Mouse (Mus musculus): Measurements from ENCODE around the gene Btbd2. TPM values are rescaled to one million over a fixed set of nuclear protein-coding genes. Genes with fewer than 3 reads are reported as not detected.

Gene Btbd2
- polyA plus RNA-seq, 1 experiment from 2014 or later: 38.0 TPM

GRCm38 (mm10) chr10:80669018-80669417, 12.1 kb upstream of the Btbd2 start:
- Histone ChIP-seq H3K27me3 (replicated peaks; ENCODE audit: control insufficient read depth, insufficient read depth, low read length) (no peaks in the 10 kb centered on the region), H3K4me1 (replicated peaks; ENCODE audit: control insufficient read depth, insufficient read depth, low read length) (peaks cover 41% of the 10 kb centered on the region), H3K4me2 (no peak overlapping the region), H3K27ac (ENCODE audit: low read depth, low read length) (no peak overlapping the region), H3K9me3 (ENCODE audit: control insufficient read depth, low read length) (no peaks in the 10 kb centered on the region), H3K9ac (ENCODE audit: low read depth, low read length) (no peak overlapping the region), H3K36me3 (ENCODE audit: control insufficient read depth, insufficient read depth, low read length) (peaks cover 52% of the 10 kb centered on the region), H3K4me3 (ENCODE audit: low read depth, low read length) (no peak overlapping the region)
- no peak for ATAC-seq (replicated peaks; ENCODE audit: low FRiP score)
- 88% methylated on average over 12 of the region's 12 CpGs for WGBS
- DNase-seq (ENCODE audit: low spot score): no peak

DNA sequence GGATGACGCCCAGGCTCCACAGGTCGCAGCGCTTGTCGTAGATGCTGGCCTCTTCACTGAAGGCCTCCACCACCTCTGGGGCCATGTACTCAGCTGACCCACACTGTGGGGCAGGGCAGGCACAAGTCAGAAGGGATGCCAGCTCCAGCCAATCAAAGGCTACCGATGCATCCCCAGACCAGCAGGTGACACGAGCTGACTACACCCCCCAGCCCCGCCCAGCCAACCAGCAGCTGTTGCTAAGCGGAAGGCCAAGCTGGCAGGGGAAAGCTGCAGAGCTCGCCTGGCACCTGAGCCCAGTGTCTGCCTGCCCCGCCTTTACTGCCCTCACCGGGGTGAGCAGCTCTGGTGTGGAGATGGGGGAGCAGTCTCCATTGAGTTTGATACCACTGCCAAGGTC, 11.7 kb upstream of the Btbd2 start:
- WGBS: 89% methylated on average over 11 of the region's 11 CpGs
- no peak overlapping the region for H3K4me3 ChIP-seq (ENCODE audit: low read depth, low read length)
- no peaks in the 10 kb centered on the region for H3K9me3 ChIP-seq (ENCODE audit: control insufficient read depth, low read length)
- H3K27me3 ChIP-seq (replicated peaks; ENCODE audit: control insufficient read depth, insufficient read depth, low read length): no peaks in the 10 kb centered on the region
- H3K4me1 ChIP-seq (replicated peaks; ENCODE audit: control insufficient read depth, insufficient read depth, low read length): peaks cover 41% of the 10 kb centered on the region
- H3K4me2 ChIP-seq: no peak overlapping the region
- ATAC-seq (replicated peaks; ENCODE audit: low FRiP score): no peak
- no peak for DNase-seq (ENCODE audit: low spot score)
- H3K36me3 ChIP-seq (ENCODE audit: control insufficient read depth, insufficient read depth, low read length): peaks cover 52% of the 10 kb centered on the region
- no peak overlapping the region for H3K9ac ChIP-seq (ENCODE audit: low read depth, low read length)
- no peak overlapping the region for H3K27ac ChIP-seq (ENCODE audit: low read depth, low read length)

GRCm38 (mm10) chr10:80666837-80667412, 10.1 kb upstream of the Btbd2 start:
- WGBS: 88% methylated on average over 19 of the region's 19 CpGs
- no peaks in the 10 kb centered on the region for H3K9me3 ChIP-seq (ENCODE audit: control insufficient read depth, low read length)
- no peak overlapping the region for H3K4me3 ChIP-seq (ENCODE audit: low read depth, low read length)
- no peaks in the 10 kb centered on the region for H3K27me3 ChIP-seq (replicated peaks; ENCODE audit: control insufficient read depth, insufficient read depth, low read length)
- peaks cover 34% of the 10 kb centered on the region for H3K4me1 ChIP-seq (replicated peaks; ENCODE audit: control insufficient read depth, insufficient read depth, low read length)
- no peak overlapping the region for H3K27ac ChIP-seq (ENCODE audit: low read depth, low read length)
- no peak for ATAC-seq (replicated peaks; ENCODE audit: low FRiP score)
- no peak overlapping the region for H3K4me2 ChIP-seq
- no peak overlapping the region for H3K9ac ChIP-seq (ENCODE audit: low read depth, low read length)
- DNase-seq (ENCODE audit: low spot score): no peak
- peaks cover 52% of the 10 kb centered on the region for H3K36me3 ChIP-seq (ENCODE audit: control insufficient read depth, insufficient read depth, low read length)

GRCm38 (mm10) chr10:80665981-80666733, 9.3 kb upstream of the Btbd2 start:
- no peak for DNase-seq (ENCODE audit: low spot score)
- no peaks in the 10 kb centered on the region for H3K27me3 ChIP-seq (replicated peaks; ENCODE audit: control insufficient read depth, insufficient read depth, low read length)
- peak overlapping the region; percentile 1; the same call in 1 of the 2 replicates for H3K9ac ChIP-seq (ENCODE audit: low read depth, low read length)
- WGBS: 77% methylated on average over 10 of the region's 10 CpGs
- ATAC-seq (replicated peaks; ENCODE audit: low FRiP score): no peak
- peaks cover 34% of the 10 kb centered on the region for H3K4me1 ChIP-seq (replicated peaks; ENCODE audit: control insufficient read depth, insufficient read depth, low read length)
- peaks cover 46% of the 10 kb centered on the region for H3K36me3 ChIP-seq (ENCODE audit: control insufficient read depth, insufficient read depth, low read length)
- no peak overlapping the region for H3K4me2 ChIP-seq
- no peak overlapping the region for H3K4me3 ChIP-seq (ENCODE audit: low read depth, low read length)
- no peak overlapping the region for H3K27ac ChIP-seq (ENCODE audit: low read depth, low read length)
- H3K9me3 ChIP-seq (ENCODE audit: control insufficient read depth, low read length): no peaks in the 10 kb centered on the region

DNA sequence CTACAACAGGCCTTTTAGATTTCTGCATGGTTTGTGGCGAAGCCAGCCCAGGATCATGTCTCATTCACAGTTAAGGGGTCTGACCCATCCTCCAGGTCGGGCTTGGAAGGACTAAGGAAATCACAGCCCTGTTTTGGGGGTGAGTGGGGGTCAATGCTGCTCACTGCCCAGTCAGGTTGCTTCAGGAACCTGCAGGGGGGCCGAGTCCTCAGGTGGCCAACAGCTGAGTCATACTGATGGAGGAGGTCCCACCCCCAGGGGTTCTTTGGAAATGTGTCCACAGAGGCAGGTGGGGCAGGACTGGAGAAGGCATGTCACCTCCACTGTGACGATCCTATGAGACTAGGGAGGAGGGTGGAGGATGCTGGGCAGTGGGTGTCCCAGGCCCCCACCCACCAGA, 8.6 kb upstream of the Btbd2 start:
- ATAC-seq (replicated peaks; ENCODE audit: low FRiP score) (no peak), DNase-seq (ENCODE audit: low spot score) (no peak)
- 64% methylated on average over 4 of the region's 4 CpGs for WGBS
- H3K4me1 ChIP-seq (replicated peaks; ENCODE audit: control insufficient read depth, insufficient read depth, low read length): peaks cover 34% of the 10 kb centered on the region
- H3K27me3 ChIP-seq (replicated peaks; ENCODE audit: control insufficient read depth, insufficient read depth, low read length): no peaks in the 10 kb centered on the region
- H3K4me2 ChIP-seq: peak overlapping the region; percentile 50
- H3K9me3 ChIP-seq (ENCODE audit: control insufficient read depth, low read length): no peaks in the 10 kb centered on the region
- peaks cover 42% of the 10 kb centered on the region for H3K36me3 ChIP-seq (ENCODE audit: control insufficient read depth, insufficient read depth, low read length)
- no peak overlapping the region for H3K4me3 ChIP-seq (ENCODE audit: low read depth, low read length)
- H3K9ac ChIP-seq (ENCODE audit: low read depth, low read length): 0 out of 2 replicates have a peak overlapping the region, but pooled peaks have one; percentile 3
- no peak overlapping the region for H3K27ac ChIP-seq (ENCODE audit: low read depth, low read length)

DNA sequence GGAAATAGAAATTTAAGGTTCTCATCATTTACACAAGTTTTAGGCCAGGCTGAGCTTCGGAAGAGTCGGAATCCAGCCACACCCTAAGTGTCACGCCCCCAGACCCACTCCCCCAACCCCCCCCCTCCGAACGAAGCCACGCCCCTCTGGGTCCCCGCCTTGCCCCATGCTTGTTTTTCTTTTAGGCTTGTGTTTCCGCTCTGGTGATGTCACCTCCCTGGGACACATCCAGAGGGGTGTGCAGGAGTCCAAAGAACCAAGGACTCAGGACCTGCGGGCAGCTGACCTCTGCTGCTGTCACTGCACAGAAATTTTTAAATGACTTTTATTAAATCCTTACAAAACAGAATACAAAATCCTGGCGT, 8.1 kb upstream of the Btbd2 start:
- peak overlapping the region; percentile 50 for H3K4me2 ChIP-seq
- H3K4me1 ChIP-seq (replicated peaks; ENCODE audit: control insufficient read depth, insufficient read depth, low read length): peaks cover 34% of the 10 kb centered on the region
- peaks cover 41% of the 10 kb centered on the region for H3K36me3 ChIP-seq (ENCODE audit: control insufficient read depth, insufficient read depth, low read length)
- 11% methylated on average over 10 of the region's 10 CpGs for WGBS
- no peaks in the 10 kb centered on the region for H3K9me3 ChIP-seq (ENCODE audit: control insufficient read depth, low read length)
- peak overlapping the region; percentile 48 for H3K9ac ChIP-seq (ENCODE audit: low read depth, low read length)
- DNase-seq (ENCODE audit: low spot score) (no peak), ATAC-seq (replicated peaks; ENCODE audit: low FRiP score) (peak; percentile 21; the same call in 1 of the 2 replicates)
- no peaks in the 10 kb centered on the region for H3K27me3 ChIP-seq (replicated peaks; ENCODE audit: control insufficient read depth, insufficient read depth, low read length)
- peak overlapping the region; percentile 72; the same call in 1 of the 2 replicates for H3K27ac ChIP-seq (ENCODE audit: low read depth, low read length)
- H3K4me3 ChIP-seq (ENCODE audit: low read depth, low read length): peak overlapping the region; percentile 12; the same call in 1 of the 2 replicates

GRCm38 (mm10) chr10:80664197-80665015, 7.5 kb upstream of the Btbd2 start:
- Histone ChIP-seq H3K4me1 (replicated peaks; ENCODE audit: control insufficient read depth, insufficient read depth, low read length) (peaks cover 34% of the 10 kb centered on the region), H3K27ac (ENCODE audit: low read depth, low read length) (peak overlapping the region; percentile 72), H3K9ac (ENCODE audit: low read depth, low read length) (peak overlapping the region; percentile 48), H3K4me2 (peak overlapping the region; percentile 50), H3K27me3 (replicated peaks; ENCODE audit: control insufficient read depth, insufficient read depth, low read length) (no peaks in the 10 kb centered on the region), H3K36me3 (ENCODE audit: control insufficient read depth, insufficient read depth, low read length) (peaks cover 35% of the 10 kb centered on the region), H3K4me3 (ENCODE audit: low read depth, low read length) (peak overlapping the region; percentile 12; the same call in 1 of the 2 replicates), H3K9me3 (ENCODE audit: control insufficient read depth, low read length) (no peaks in the 10 kb centered on the region)
- DNase-seq (ENCODE audit: low spot score) (no peak), ATAC-seq (replicated peaks; ENCODE audit: low FRiP score) (peak; percentile 40)
- 26% methylated on average over 16 of the region's 16 CpGs for WGBS

GRCm38 (mm10) chr10:80663485-80664196, 6.8 kb upstream of the Btbd2 start:
- H3K4me2 ChIP-seq: peak overlapping the region; percentile 50; the same call in 1 of the 2 replicates
- ATAC-seq (replicated peaks; ENCODE audit: low FRiP score) (no peak), DNase-seq (ENCODE audit: low spot score) (no peak)
- no peaks in the 10 kb centered on the region for H3K9me3 ChIP-seq (ENCODE audit: control insufficient read depth, low read length)
- H3K4me3 ChIP-seq (ENCODE audit: low read depth, low read length): no peak overlapping the region
- peaks cover 39% of the 10 kb centered on the region for H3K4me1 ChIP-seq (replicated peaks; ENCODE audit: control insufficient read depth, insufficient read depth, low read length)
- H3K27ac ChIP-seq (ENCODE audit: low read depth, low read length): peak overlapping the region; percentile 72
- 17% methylated on average over 5 of the region's 5 CpGs for WGBS
- H3K9ac ChIP-seq (ENCODE audit: low read depth, low read length): peak overlapping the region; percentile 22
- no peaks in the 10 kb centered on the region for H3K27me3 ChIP-seq (replicated peaks; ENCODE audit: control insufficient read depth, insufficient read depth, low read length)
- H3K36me3 ChIP-seq (ENCODE audit: control insufficient read depth, insufficient read depth, low read length): peaks cover 28% of the 10 kb centered on the region
